ENCODE assay signal across 8 mouse cellular contexts in the genomic region with DNA sequence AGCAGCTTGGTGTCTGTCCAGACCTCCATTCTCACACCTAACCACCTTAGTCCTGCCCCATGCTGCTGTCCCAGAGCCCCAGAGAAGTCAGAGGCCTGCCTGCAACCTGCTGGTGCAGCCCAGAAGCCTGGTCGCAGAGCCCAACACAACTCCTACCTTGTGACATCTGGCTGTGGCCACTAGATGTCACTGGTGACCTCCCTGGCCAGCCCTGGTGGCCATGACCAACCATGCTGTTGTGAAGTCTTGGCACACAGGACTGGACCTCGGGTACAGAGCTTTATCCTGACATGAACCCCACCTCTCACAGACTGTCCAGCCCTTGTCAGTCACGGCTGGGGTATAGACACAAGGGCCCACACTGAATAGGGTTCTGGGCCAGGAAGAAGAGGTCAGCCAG. TPM values are rescaled to one million over a fixed set of nuclear protein-coding genes. Genes with fewer than 3 reads are reported as not detected.
DNase-seq lines count a peak whose midpoint lies in the region; TF ChIP-seq lines count a peak whose summit lies in the region.

No protein-coding gene starts in this region.

- TF ChIP-seq POLR2A in thymus, adult 2 months (IDR thresholded peaks at IDR 0.05; ENCODE audit: control insufficient read depth, extremely low read depth, insufficient read depth, low read length, poor library complexity) = no peak
- TF ChIP-seq POLR2A in small intestine, adult 2 months (IDR thresholded peaks at IDR 0.05; ENCODE audit: low read depth, low read length) = no peak

- intact Hi-C loops in left cerebral cortex, postnatal 25 days (cut with DNase I) = loop anchor here (2.0 to 5.0 kb wide), 2 partner anchors 20 to 53 kb away; no protein-coding TSS in a partner anchor

- no peak overlapping the region for H3K4me3 ChIP-seq in thymus, adult 2 months (ENCODE audit: control insufficient read depth, insufficient read depth, low read length)
- H3K4me3 ChIP-seq in midbrain, embryonic 10.5 days = no peak overlapping the region
- H3K4me3 ChIP-seq in small intestine, adult 2 months (ENCODE audit: low read depth, low read length) = no peak overlapping the region

- no peaks in the 10 kb centered on the region for H3K36me3 ChIP-seq in thymus, adult 2 months (ENCODE audit: control insufficient read depth, insufficient read depth, low read length)
- H3K36me3 ChIP-seq in midbrain, embryonic 10.5 days = no peaks in the 10 kb centered on the region
- no peaks in the 10 kb centered on the region for H3K36me3 ChIP-seq in small intestine, adult 2 months (ENCODE audit: control insufficient read depth, insufficient read depth, low read length)

- H3K9me3 ChIP-seq in midbrain, embryonic 10.5 days (replicated peaks) = no peaks in the 10 kb centered on the region

- TF ChIP-seq CTCF in thymus, adult 2 months (IDR thresholded peaks at IDR 0.05; ENCODE audit: borderline replicate concordance, control insufficient read depth, extremely low read depth, insufficient read depth, low read length, poor library complexity) = peak; percentile 62; the same call in 1 of the 2 replicates
- TF ChIP-seq CTCF in small intestine, adult 2 months (IDR thresholded peaks at IDR 0.05; ENCODE audit: extremely low read depth, insufficient read length, insufficient replicate concordance, low read depth, low read length) = peak; percentile 83; the same call in 1 of the 2 replicates

- H3K4me1 ChIP-seq in thymus, adult 2 months (replicated peaks; ENCODE audit: control insufficient read depth, insufficient read depth, low read length) = no peaks in the 10 kb centered on the region
- H3K4me1 ChIP-seq in midbrain, embryonic 10.5 days = peaks cover 8% of the 10 kb centered on the region
- H3K4me1 ChIP-seq in small intestine, adult 2 months (ENCODE audit: control insufficient read depth, insufficient read depth, insufficient read length, low read length) = no peaks in the 10 kb centered on the region

- 19% methylated on average over 3 of the region's 3 CpGs for WGBS in thymus, adult 2 months
- 19% methylated on average over 3 of the region's 3 CpGs for WGBS in midbrain, embryonic 10.5 days
- 7% methylated on average over 3 of the region's 3 CpGs for WGBS in small intestine, adult 2 months

- H3K27ac ChIP-seq in thymus, adult 2 months (ENCODE audit: control insufficient read depth, insufficient read depth, low read length) = no peak overlapping the region
- H3K27ac ChIP-seq in midbrain, embryonic 10.5 days (replicated peaks) = no peak overlapping the region
- no peak overlapping the region for H3K27ac ChIP-seq in small intestine, adult 2 months (ENCODE audit: insufficient read depth, low read depth, low read length)

- no peaks in the 10 kb centered on the region for H3K27me3 ChIP-seq in thymus, adult 2 months (ENCODE audit: control insufficient read depth, insufficient read depth, low read length)
- peaks cover 11% of the 10 kb centered on the region; the same call in 1 of the 2 replicates for H3K27me3 ChIP-seq in midbrain, embryonic 10.5 days (ENCODE audit: low read depth, poor library complexity, severe bottlenecking)
- H3K27me3 ChIP-seq in small intestine, adult 2 months (ENCODE audit: control insufficient read depth, insufficient read depth, low read length) = no peaks in the 10 kb centered on the region

- DNase-seq in thymus, adult 2 months = peak; percentile 29
- no peak for DNase-seq in thymus, postnatal 0 days (ENCODE audit: low spot score)
- DNase-seq in embryo, embryonic 10.5 days (ENCODE audit: low spot score) = peak; percentile 84
- DNase-seq in gastrocnemius, postnatal 25 days = peak; percentile 70
- peak; percentile 60 for DNase-seq in induced T-regulatory cell, adult 2 months (ENCODE audit: low read depth)
- peak; percentile 64 to 66 for DNase-seq in left cerebral cortex, postnatal 25 days (ENCODE audit: low spot score in 2 of 2)
- peak; percentile 67 for DNase-seq in midbrain, embryonic 10.5 days (ENCODE audit: low spot score)

RNA-seq across cellular contexts. Expression of a gene that starts 4.3 kb away (rescaled TPM):
- polyA plus RNA-seq in thymus, adult 2 months (2012; rRNA removed) = 0.07 and 0.09 TPM in 2 replicates
- not detected in 2 replicates for polyA plus RNA-seq in thymus, postnatal 0 days (2015; fragmentation: Nextera tagmentation; extraction: Ambion mirVana)
- total RNA-seq in gastrocnemius, postnatal 25 days (2021) = not detected
- under 1 TPM in 1 of 2 experiments, not detected in 1; 0.23 TPM for total RNA-seq in left cerebral cortex, postnatal 25 days (2021)
- 0.12 TPM in 1 of 2 replicates, not detected in the other for polyA plus RNA-seq in midbrain, embryonic 10.5 days (2016; fragmentation: Nextera tagmentation; extraction: Ambion mirVana)
- not detected in 2 replicates for polyA plus RNA-seq in small intestine, adult 2 months (2012; rRNA removed)

RNA-seq across cellular contexts. Expression of a gene that starts 35.6 kb away (rescaled TPM):
- polyA plus RNA-seq in thymus, adult 2 months (2012; rRNA removed) = 0.20 and 0.27 TPM in 2 replicates
- 0.44 and 0.54 TPM in 2 replicates for polyA plus RNA-seq in thymus, postnatal 0 days (2015; fragmentation: Nextera tagmentation; extraction: Ambion mirVana)
- not detected for total RNA-seq in gastrocnemius, postnatal 25 days (2021)
- total RNA-seq in left cerebral cortex, postnatal 25 days (2021) = under 1 TPM; 0.87 to 0.94 TPM
- polyA plus RNA-seq in midbrain, embryonic 10.5 days (2016; fragmentation: Nextera tagmentation; extraction: Ambion mirVana) = 4.9 and 6.7 TPM in 2 replicates
- not detected in 2 replicates for polyA plus RNA-seq in small intestine, adult 2 months (2012; rRNA removed)

RNA-seq across cellular contexts. Expression of a gene that starts 41.4 kb away (rescaled TPM):
- polyA plus RNA-seq in thymus, adult 2 months (2012; rRNA removed) = 0.46 and 0.53 TPM in 2 replicates
- polyA plus RNA-seq in thymus, postnatal 0 days (2015; fragmentation: Nextera tagmentation; extraction: Ambion mirVana) = 0.17 and 0.33 TPM in 2 replicates
- under 1 TPM; 0.41 to 0.46 TPM for total RNA-seq in gastrocnemius, postnatal 25 days (2021)
- 100 to 1,000 TPM; 396 to 412 TPM for total RNA-seq in left cerebral cortex, postnatal 25 days (2021)
- polyA plus RNA-seq in midbrain, embryonic 10.5 days (2016; fragmentation: Nextera tagmentation; extraction: Ambion mirVana) = 1.4 and 1.6 TPM in 2 replicates
- polyA plus RNA-seq in small intestine, adult 2 months (2012; rRNA removed) = 1.6 and 2.5 TPM in 2 replicates
